Mouse (Mus musculus): ENCODE results near the gene Phactr2.

DNA sequence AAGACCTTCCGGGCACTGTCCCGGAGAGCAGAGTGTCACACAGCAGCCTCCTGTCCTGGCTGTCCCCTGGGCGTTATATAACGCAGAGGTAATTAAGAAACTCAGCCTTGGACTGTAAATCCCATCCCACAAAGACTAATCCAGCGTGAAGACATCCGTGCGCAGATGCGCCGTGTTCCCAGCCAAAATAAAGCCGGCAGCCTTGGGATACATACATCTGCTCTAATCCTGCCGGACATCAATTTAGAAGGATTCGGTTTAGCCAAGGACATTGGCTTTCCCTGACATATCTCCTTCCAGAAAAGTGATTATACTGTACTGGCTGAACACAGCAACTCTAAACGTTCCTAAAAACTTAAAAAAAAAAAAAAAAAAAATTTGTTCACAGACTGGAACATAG lies 45.0 kb downstream of the Phactr2 start:
- TF ChIP-seq CTCF (IDR thresholded peaks at IDR 0.05; ENCODE audit: borderline replicate concordance, extremely low read depth, insufficient read depth, insufficient read length): no peak
- no peak for TF ChIP-seq POLR2A (IDR thresholded peaks at IDR 0.05; ENCODE audit: borderline replicate concordance, extremely low read depth, insufficient read depth, insufficient read length, poor library complexity, severe bottlenecking)
